Mouse (Mus musculus): ENCODE measurements around the gene Mogs. TPM values are rescaled to one million over a fixed set of nuclear protein-coding genes. Genes with fewer than 3 reads are reported as not detected.

Gene Mogs
- polyA plus RNA-seq, 1 experiment, result 31.4 TPM

GRCm38 (mm10) chr6:83108762-83109668, 6.3 kb upstream of the Mogs start, which contains the start of gene Mrpl53:
Gene Mrpl53 (plus strand): TSS chr6:83109040.
- peak within 1 kb of the TSS; percentile 84 for H3K27ac ChIP-seq (ENCODE audit: insufficient read depth, low read length)
- peaks cover 5% of the 10 kb centered on the region for H3K4me1 ChIP-seq (ENCODE audit: control insufficient read depth, insufficient read depth, low read length)
- TF ChIP-seq CTCF (IDR thresholded peaks at IDR 0.05; ENCODE audit: extremely low read depth, insufficient read depth, low read length) (no peak), POLR2A (IDR thresholded peaks at IDR 0.05; ENCODE audit: extremely low read depth, insufficient read depth, low read length) (peak; percentile 88)
- peak within 1 kb of the TSS; percentile 98 for H3K4me3 ChIP-seq (ENCODE audit: insufficient read depth, low read length)

- no peak for TF ChIP-seq POLR2A (IDR thresholded peaks at IDR 0.05; ENCODE audit: extremely low read depth, insufficient read depth, low read length)
- TF ChIP-seq CTCF (IDR thresholded peaks at IDR 0.05; ENCODE audit: extremely low read depth, insufficient read depth, low read length), result no peak
- H3K27ac ChIP-seq (ENCODE audit: insufficient read depth, low read length), result no peak overlapping the region
- H3K4me3 ChIP-seq (ENCODE audit: insufficient read depth, low read length), result no peak overlapping the region
- H3K4me1 ChIP-seq (ENCODE audit: control insufficient read depth, insufficient read depth, low read length), result peaks cover 3% of the 10 kb centered on the region; the same call in 1 of the 2 replicates
Observed at GRCm38 (mm10) chr6:83111510-83112136, 3.7 kb upstream of the Mogs start.

DNA sequence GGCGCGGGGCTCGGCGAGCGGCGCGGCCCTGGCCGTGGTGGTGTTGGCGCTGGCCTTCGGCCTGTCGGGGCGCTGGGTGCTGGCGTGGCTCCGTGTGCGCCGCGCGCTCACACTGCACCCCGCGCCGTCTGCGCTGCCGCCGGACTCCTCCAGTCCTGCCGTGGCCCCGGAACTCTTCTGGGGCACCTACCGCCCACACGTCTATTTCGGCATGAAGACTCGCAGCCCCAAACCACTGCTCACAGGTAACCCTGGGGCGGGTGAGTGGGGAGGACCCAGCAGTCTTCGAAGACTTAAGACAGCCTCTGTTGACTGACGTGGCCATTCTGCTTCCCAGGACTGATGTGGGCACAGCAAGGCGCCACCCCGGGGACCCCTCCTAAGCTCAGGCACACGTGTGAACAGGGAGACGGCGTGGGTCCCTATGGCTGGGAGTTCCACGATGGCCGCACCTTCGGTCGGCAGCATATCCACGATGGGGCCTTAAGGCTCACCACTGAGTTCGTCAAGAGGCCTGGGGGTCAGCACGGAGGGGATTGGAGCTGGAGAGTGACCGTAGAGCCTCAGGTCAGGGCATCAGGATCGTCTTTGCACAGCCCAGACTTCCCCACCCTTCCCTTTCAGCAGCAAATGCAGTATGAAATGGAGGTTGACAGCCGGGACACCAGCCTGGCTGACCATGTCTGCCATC, 531 bp downstream of the Mogs start:
- H3K4me3 ChIP-seq (ENCODE audit: insufficient read depth, low read length), result peak overlapping the region; percentile 64
- no peak overlapping the region for H3K27ac ChIP-seq (ENCODE audit: insufficient read depth, low read length)
- H3K4me1 ChIP-seq (ENCODE audit: control insufficient read depth, insufficient read depth, low read length), result no peaks in the 10 kb centered on the region
- TF ChIP-seq CTCF (IDR thresholded peaks at IDR 0.05; ENCODE audit: extremely low read depth, insufficient read depth, low read length) (no peak), POLR2A (IDR thresholded peaks at IDR 0.05; ENCODE audit: extremely low read depth, insufficient read depth, low read length) (no peak)

GRCm38 (mm10) chr6:83116373-83117164, 1.3 kb downstream of the Mogs start:
- H3K27ac ChIP-seq (ENCODE audit: insufficient read depth, low read length), result no peak overlapping the region
- no peak for TF ChIP-seq CTCF (IDR thresholded peaks at IDR 0.05; ENCODE audit: extremely low read depth, insufficient read depth, low read length)
- no peak for TF ChIP-seq POLR2A (IDR thresholded peaks at IDR 0.05; ENCODE audit: extremely low read depth, insufficient read depth, low read length)
- peak overlapping the region; percentile 64 for H3K4me3 ChIP-seq (ENCODE audit: insufficient read depth, low read length)
- no peaks in the 10 kb centered on the region for H3K4me1 ChIP-seq (ENCODE audit: control insufficient read depth, insufficient read depth, low read length)

DNA sequence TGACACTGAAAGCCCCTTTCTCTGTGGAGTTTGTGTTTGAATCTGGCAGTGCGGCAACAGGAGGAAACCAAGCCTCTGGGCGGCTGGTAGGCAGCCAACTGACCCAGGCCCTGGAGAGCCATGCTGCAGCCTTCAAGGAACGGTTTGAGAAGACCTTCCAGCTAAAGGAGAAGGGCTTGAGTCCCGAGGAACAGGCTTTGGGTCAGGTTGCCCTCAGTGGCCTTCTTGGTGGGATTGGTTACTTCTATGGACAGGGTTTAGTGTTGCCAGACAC, 1.8 kb downstream of the Mogs start:
- no peak overlapping the region for H3K4me3 ChIP-seq (ENCODE audit: insufficient read depth, low read length)
- no peak for TF ChIP-seq POLR2A (IDR thresholded peaks at IDR 0.05; ENCODE audit: extremely low read depth, insufficient read depth, low read length)
- H3K27ac ChIP-seq (ENCODE audit: insufficient read depth, low read length), result no peak overlapping the region
- no peaks in the 10 kb centered on the region for H3K4me1 ChIP-seq (ENCODE audit: control insufficient read depth, insufficient read depth, low read length)

GRCm38 (mm10) chr6:83117616-83118015, 2.3 kb downstream of the Mogs start:
- Histone ChIP-seq H3K4me3 (ENCODE audit: insufficient read depth, low read length) (no peak overlapping the region), H3K27ac (ENCODE audit: insufficient read depth, low read length) (no peak overlapping the region), H3K4me1 (ENCODE audit: control insufficient read depth, insufficient read depth, low read length) (no peaks in the 10 kb centered on the region)
- TF ChIP-seq POLR2A (IDR thresholded peaks at IDR 0.05; ENCODE audit: extremely low read depth, insufficient read depth, low read length), result no peak
- no peak for TF ChIP-seq CTCF (IDR thresholded peaks at IDR 0.05; ENCODE audit: extremely low read depth, insufficient read depth, low read length)

DNA sequence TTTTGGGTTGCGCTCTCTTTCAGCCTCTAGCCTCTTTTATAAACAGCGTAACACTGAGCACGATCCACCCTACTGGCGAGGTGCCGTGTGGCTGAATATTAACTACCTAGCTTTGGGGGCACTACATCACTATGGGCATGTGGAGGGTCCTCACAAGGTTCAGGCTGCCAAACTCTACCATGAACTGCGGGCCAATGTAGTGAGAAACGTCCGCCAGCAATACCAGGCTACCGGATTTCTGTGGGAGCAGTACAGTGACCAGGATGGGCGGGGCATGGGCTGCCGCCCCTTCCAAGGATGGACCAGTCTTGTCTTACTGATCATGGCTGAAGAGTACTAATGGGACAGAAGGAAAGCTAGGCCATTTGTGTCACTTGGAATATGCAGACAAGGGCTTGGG, 3.1 kb downstream of the Mogs start:
- H3K27ac ChIP-seq (ENCODE audit: insufficient read depth, low read length), result no peak overlapping the region
- TF ChIP-seq POLR2A (IDR thresholded peaks at IDR 0.05; ENCODE audit: extremely low read depth, insufficient read depth, low read length) (0 out of 2 replicates have a peak, but pooled peaks have one; percentile 24), CTCF (IDR thresholded peaks at IDR 0.05; ENCODE audit: extremely low read depth, insufficient read depth, low read length) (no peak)
- H3K4me3 ChIP-seq (ENCODE audit: insufficient read depth, low read length), result no peak overlapping the region
- no peaks in the 10 kb centered on the region for H3K4me1 ChIP-seq (ENCODE audit: control insufficient read depth, insufficient read depth, low read length)

DNA sequence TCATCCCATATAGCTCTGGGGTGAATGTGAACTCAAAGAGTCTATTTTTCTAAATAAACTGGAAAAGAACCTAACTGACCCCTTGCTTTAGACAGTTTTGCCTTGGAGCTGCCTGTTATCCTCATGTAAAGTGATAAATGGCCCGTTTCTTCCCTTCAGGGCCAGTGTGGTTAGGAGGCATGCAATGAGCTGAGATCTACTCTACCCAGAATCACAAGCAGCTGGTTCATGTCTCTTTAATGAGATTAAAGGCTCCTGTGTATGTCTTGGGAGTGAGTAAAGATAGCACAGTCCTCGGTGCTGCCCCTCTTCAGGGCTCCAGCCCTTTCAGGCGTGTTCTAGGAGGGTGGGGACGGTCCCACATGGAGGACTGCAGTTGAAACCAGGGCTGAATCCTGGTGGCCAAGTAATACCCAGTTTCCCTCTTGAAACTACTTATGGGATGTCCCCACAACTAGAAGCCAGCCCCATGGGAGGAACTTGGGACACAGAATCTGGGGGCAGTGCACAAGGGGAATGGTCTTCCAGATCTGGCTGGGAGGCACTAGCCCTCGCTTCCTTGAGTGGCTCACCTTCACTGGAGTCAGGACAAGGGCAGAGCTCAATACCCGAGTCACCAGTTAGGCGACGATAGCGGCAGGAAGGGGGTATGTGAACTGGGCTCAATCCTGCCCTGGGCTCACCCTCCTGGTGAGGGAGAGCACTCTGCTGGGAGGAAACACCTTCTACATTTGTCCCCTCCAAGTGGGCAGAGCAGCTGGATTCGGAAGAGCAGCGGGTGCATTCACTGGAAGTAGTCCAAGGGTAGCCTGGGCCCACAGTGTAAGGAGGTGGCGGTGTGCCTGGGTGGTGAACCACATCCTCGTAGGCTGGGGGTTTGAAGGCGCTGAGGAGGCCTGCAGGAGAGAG, 3.8 kb downstream of the Mogs start:
- no peak for TF ChIP-seq POLR2A (IDR thresholded peaks at IDR 0.05; ENCODE audit: extremely low read depth, insufficient read depth, low read length)
- TF ChIP-seq CTCF (IDR thresholded peaks at IDR 0.05; ENCODE audit: extremely low read depth, insufficient read depth, low read length), result no peak
- Histone ChIP-seq H3K4me1 (ENCODE audit: control insufficient read depth, insufficient read depth, low read length) (no peaks in the 10 kb centered on the region), H3K27ac (ENCODE audit: insufficient read depth, low read length) (no peak overlapping the region), H3K4me3 (ENCODE audit: insufficient read depth, low read length) (no peak overlapping the region)

Data from cortical plate, adult 2 months (tissue).